Mouse (Mus musculus) megakaryocyte, embryonic 14.5 days (primary cell): ENCODE measurements around the gene Pde6b. TPM values are rescaled to one million over a fixed set of nuclear protein-coding genes. Genes with fewer than 3 reads are reported as not detected.
A peak's percentile ranks its signal among the peaks of the same experiment; 100 is the strongest.

ENCODE experiments used
- H3K27me3 ChIP-seq: replicated peaks from 2 replicates; pipeline ENCODE3; 2012; ENCODE audit warnings: inconsistent platforms
- H3K36me3 ChIP-seq: replicated peaks from 2 replicates; pipeline ENCODE3; 2012; ENCODE audit warnings: low read length, inconsistent platforms, mixed read lengths
- H3K4me1 ChIP-seq: 2 replicates; pipeline ENCODE4 v1.6.1; 2012; ENCODE audit warnings: inconsistent platforms
- H3K4me3 ChIP-seq: replicated peaks from 2 replicates; pipeline ENCODE3; 2012; ENCODE audit warnings: moderate library complexity, mild to moderate bottlenecking, inconsistent platforms
- H3K9me3 ChIP-seq: 2 replicates; pipeline ENCODE4 v1.6.1; 2012; ENCODE audit warnings: inconsistent platforms
- FLI1 ChIP-seq: IDR thresholded peaks from 2 replicates; pipeline ENCODE4 v1.6.1; 2012; ENCODE audit warnings: low read length, inconsistent platforms, mixed read lengths
- GATA1 ChIP-seq: IDR thresholded peaks from 3 replicates; pipeline ENCODE4 v1.6.1; 2012; ENCODE audit warnings: mixed read lengths, low read length, inconsistent platforms, borderline replicate concordance
- polyA plus RNA-seq: library from polyadenylated mRNA; stranded (reverse); fragments of >175 nt; gene quantifications from 2 replicates; pipeline ENCODE4 v1.2.3, GENCODE M21; 2012; ENCODE audit warnings: low replicate concordance; ENCODE audit not compliant: insufficient read depth

The Pde6b gene
- polyA plus RNA-seq, 1 experiment: not detected

DNA sequence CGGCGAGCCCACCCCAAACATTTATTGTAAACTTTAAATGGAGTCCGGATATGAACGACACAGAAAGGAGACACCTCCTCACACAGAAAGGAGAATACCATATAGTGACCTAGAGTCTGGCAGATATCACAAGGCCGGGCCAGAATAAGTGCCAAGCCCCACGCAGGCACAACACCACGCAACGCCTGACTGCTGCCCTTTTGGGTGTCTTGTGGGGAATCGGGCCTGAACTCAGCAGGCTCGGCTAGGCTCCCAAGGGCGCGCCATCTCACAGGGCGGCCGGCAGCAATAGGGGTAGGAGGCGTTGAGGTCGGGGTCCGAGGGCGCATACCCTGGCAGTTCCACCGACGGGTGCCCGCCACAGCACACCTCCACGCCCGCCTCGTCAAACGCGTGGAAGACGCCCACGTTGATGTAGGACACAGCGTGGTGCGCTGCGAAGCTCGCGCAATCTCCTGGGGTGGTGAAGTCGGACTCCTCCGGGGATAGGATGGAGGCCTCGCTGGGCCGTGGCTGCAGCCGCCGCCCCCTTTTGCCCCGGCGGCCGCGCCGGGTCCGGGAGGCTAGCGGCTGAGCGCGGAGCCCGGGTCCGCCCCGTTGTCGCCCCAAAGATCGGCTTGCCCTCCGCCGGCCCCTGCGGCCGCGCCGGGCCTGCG is 21.7 kb upstream of the Pde6b start:
- Histone ChIP-seq H3K36me3 (peaks cover 6% of the 10 kb centered on the region), H3K4me3 (peak overlapping the region; percentile 94), H3K27me3 (peaks cover 73% of the 10 kb centered on the region), H3K9me3 (no peaks in the 10 kb centered on the region), H3K4me1 (peaks cover 86% of the 10 kb centered on the region)
- TF ChIP-seq FLI1 (no peak), GATA1 (no peak)

DNA sequence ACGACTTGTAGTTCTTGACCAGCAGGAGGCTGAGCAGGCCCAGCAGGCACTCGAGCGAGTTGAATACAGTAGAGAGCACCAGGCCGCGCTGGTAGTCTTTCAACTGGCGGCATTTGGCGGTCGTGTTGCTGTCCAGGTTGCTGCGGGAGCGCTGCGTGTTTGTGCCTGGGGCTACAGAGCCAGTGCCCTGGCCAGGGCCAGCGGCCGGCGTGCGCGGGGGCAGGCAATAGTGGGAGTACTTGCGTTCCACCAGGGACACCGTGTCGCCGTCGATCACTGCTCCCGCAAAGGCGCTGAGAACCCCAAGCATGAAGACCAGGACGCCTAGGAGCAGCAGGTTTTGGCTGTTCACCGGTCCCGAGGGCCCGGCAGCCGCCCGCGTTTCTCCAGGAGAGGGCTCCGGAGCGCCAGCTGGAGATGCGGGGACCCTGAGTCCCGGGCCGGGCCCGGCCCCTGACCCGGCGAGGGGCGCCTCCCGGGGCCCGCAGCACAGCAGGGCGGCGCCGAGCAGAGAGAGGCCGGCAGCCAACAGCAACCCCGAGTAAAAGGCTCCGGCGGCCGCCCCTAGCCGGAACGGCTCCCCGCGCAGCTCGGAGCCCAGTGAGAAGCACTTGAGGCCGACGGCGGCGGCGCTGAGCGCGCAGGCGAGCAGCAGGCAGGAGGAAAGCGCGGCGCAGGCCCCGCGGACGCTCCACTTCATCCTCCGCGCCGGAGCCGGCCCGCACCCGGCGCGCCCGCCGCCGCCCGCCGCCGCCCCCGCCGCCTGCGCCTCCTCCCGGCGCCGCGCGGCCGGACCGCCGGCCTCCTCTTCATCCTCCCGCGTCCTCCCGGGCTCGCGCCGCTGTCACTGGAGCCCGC is 21.0 kb upstream of the Pde6b start:
- no peaks in the 10 kb centered on the region for H3K9me3 ChIP-seq
- TF ChIP-seq GATA1 (no peak), FLI1 (no peak)
- H3K4me1 ChIP-seq: peaks cover 86% of the 10 kb centered on the region
- peaks cover 75% of the 10 kb centered on the region for H3K27me3 ChIP-seq
- peak overlapping the region; percentile 94 for H3K4me3 ChIP-seq
- H3K36me3 ChIP-seq: peaks cover 14% of the 10 kb centered on the region

DNA sequence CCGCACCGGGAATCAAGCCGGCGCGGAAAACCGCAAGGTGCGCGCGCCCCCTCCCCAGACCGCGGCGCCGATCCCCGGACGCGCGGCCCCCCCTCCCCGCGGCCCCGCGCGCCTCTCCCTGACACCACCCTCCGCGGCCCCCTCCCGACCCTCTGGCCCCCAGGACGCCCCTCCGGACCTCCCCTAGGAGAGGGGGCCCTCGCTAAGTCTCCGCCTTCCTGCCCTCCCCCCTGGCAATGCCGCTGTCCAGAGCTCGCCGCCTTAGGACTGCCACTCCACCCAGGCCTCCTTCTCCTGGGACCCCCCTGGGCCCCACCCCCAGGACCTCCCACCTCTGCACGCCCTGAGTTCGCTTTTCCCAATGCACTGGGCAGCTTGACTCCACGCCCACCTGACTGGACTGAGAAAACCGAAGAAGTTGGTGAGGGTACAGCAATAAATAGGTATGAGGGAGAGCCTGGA is 20.3 kb upstream of the Pde6b start, which contains the start of gene Gm42517:
Gm42517 (minus strand) TSS at position 52 of the 462 bp plus-strand sequence.
- Histone ChIP-seq H3K4me3 (peak within 1 kb of the TSS; percentile 94), H3K36me3 (peaks cover 21% of the 10 kb centered on the region), H3K4me1 (peaks cover 86% of the 10 kb centered on the region), H3K9me3 (no peaks in the 10 kb centered on the region), H3K27me3 (peaks cover 75% of the 10 kb centered on the region)
- TF ChIP-seq FLI1 (no peak), GATA1 (no peak)

DNA sequence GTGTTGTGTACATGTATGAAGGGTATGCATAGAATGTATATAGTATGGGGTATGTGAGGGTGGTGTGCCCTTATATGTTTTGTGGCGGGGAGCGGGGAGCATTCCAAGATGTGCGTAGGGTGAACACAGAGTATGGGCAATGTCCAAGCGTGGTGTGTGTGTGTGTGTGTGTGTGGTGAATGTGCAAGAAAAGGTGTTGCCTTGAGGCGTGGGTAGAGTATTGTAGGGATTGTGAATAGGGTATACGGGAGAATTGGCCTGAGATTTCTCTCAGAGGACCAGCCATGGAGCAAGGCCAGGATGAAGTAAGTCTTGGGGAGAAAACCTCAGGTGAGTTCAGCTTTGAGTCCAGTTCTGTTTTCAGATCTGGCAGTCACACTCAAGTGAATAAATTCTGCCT is 19.7 kb upstream of the Pde6b start:
- H3K4me3 ChIP-seq: peak overlapping the region; percentile 94
- TF ChIP-seq GATA1 (no peak), FLI1 (no peak)
- no peaks in the 10 kb centered on the region for H3K9me3 ChIP-seq
- peaks cover 21% of the 10 kb centered on the region for H3K36me3 ChIP-seq
- H3K4me1 ChIP-seq: peaks cover 84% of the 10 kb centered on the region
- H3K27me3 ChIP-seq: peaks cover 70% of the 10 kb centered on the region

DNA sequence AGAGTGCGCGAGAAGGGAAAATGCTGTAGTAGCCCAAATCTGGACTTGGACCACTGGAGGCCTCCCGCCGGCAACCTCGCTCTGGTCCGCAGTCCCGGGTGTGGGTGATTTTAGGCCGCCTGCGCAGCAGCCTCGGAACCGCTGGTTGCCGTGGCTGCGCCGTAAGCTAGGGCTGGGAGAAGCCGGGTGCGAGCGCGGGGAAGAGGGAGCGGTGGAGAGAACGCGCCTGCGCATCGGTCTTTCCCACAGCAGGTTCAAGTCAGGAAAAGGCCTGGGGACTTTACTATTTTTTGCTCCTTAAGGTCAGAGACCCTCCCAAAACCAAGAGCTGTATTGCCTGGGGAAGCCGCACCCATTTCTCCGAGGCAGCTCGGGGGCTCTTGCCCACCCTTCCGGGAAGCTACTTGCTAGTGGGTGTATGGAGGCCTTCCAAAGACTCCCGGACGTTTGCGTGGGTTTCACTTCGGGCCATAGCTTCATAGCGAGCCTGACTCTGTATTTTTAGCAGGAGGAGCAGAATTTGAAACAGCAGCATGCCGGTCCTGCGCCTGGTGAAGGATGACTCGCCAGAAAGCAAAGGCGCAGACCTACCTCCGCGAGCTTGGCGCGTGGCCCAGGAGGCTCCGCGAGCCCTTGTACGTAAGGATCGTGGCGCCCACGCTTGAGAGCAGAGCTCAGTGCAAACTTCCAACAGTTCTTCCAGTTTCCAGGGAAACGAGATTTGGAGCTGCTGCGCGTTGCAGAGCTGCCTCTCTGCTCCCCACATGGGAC is 19.2 kb upstream of the Pde6b start:
- Histone ChIP-seq H3K36me3 (peaks cover 24% of the 10 kb centered on the region), H3K4me3 (peak overlapping the region; percentile 94), H3K4me1 (peaks cover 86% of the 10 kb centered on the region), H3K9me3 (no peaks in the 10 kb centered on the region), H3K27me3 (peaks cover 65% of the 10 kb centered on the region)
- no peak for TF ChIP-seq GATA1
- no peak for TF ChIP-seq FLI1

DNA sequence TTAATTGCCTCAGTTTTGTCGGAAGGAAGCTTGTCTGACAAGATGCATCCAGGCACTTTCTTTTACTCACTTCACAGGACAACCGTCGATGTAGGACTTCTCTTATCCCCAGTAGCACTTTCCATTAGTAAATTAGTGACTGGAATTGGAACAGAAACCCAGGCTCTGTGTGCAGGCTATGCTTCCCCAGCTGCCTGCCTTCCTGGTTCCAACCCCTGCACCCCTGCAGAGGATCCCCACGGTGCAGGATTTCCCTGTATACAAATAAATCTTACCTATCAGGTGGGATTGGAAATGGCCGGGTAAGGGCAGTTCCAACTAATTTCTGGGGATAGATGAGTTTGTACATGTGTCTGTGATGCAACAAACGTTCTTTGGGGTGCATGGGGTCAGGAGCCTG is 18.2 kb upstream of the Pde6b start:
- no peaks in the 10 kb centered on the region for H3K9me3 ChIP-seq
- H3K4me3 ChIP-seq: peak overlapping the region; percentile 94
- TF ChIP-seq FLI1 (no peak), GATA1 (no peak)
- peaks cover 56% of the 10 kb centered on the region for H3K27me3 ChIP-seq
- peaks cover 24% of the 10 kb centered on the region for H3K36me3 ChIP-seq
- H3K4me1 ChIP-seq: peaks cover 85% of the 10 kb centered on the region

DNA sequence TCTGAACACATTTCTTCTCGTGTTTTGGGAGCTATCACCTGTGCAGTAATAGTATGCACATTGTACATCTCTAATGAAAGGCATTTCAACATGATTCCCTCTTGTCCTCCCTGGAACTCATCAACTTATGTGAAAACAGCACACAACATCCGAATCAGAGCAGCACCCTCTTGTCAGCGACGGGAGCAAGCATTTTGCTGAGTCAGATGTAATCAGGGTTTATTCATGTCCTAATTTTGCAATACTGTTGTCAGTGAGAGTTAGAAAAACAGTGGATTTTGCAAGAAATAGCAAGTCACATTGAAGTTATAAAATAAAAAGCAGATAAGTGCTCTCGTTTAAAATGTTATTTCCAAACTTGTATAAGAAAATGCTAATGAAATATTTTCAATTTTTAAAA is 14.1 kb upstream of the Pde6b start:
- Histone ChIP-seq H3K4me3 (no peak overlapping the region), H3K9me3 (0 out of 2 replicates have a peak, but pooled peaks cover 3% of the 10 kb centered on the region), H3K27me3 (peaks cover 18% of the 10 kb centered on the region), H3K4me1 (peaks cover 87% of the 10 kb centered on the region), H3K36me3 (peaks cover 44% of the 10 kb centered on the region)
- TF ChIP-seq GATA1 (no peak), FLI1 (no peak)

DNA sequence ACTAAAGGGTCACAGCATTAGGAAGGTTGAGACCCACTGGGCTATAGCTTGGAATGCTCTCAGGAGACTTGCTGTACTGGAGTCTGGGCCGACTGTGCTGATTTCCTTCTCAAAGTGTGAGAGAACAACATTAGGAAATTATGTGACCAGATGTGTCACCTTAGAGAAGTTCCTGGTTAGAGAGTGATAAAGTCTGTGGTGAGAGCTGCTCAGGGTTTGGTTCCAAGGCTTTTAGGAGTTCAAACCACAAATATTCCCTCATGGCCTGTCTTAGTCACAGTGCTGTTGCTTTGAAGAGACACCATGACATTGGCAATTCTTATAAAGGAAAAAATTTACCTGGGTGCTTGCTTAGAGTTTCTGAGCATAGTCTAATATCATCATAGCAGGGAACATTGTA is 12.1 kb upstream of the Pde6b start:
- Histone ChIP-seq H3K27me3 (peaks cover 8% of the 10 kb centered on the region), H3K9me3 (peaks cover 13% of the 10 kb centered on the region; the same call in 1 of the 2 replicates), H3K4me1 (peaks cover 85% of the 10 kb centered on the region), H3K4me3 (no peak overlapping the region), H3K36me3 (peaks cover 53% of the 10 kb centered on the region)
- no peak for TF ChIP-seq FLI1
- TF ChIP-seq GATA1: no peak

DNA sequence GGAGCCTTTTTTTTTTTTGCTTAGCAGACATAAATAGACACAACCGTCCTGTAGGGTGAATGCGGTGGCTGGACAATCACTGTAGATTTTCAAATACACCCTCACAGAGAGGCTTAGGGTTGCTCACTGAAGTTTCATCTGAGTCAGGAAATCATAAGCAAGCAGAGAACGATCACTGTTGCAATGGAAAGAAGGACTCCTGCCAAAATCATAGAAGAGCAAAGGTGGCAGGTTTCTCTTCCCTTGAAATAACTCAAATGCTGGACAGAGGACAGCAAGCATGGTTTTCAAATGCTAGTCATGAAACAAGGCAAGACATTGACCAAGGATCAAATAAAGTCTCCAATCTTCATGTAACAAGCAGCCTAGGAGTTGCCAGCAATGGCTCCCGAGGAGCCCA is 9.8 kb upstream of the Pde6b start:
- H3K27me3 ChIP-seq: peaks cover 6% of the 10 kb centered on the region
- H3K36me3 ChIP-seq: peaks cover 52% of the 10 kb centered on the region
- TF ChIP-seq FLI1: no peak
- no peak for TF ChIP-seq GATA1
- H3K4me3 ChIP-seq: no peak overlapping the region
- peaks cover 26% of the 10 kb centered on the region for H3K9me3 ChIP-seq
- H3K4me1 ChIP-seq: peaks cover 81% of the 10 kb centered on the region
